Mouse (Mus musculus) midbrain, embryonic 14.5 days (tissue): ENCODE measurements at regions not wholly inside any gene's neighbourhood (a gene's known extent, or its start where the extent isn't known, plus 50 kb on each side); places are given as distances from the start of the nearest gene placed in this dataset.
A peak's percentile ranks its signal among the peaks of the same experiment; 100 is the strongest.

Experiments
- ATAC-seq: fragments of 200-750 bp; cut with Nextera tagmentation; 2 replicates; pipeline ENCODE4 v1.8.0; 2017; ENCODE audit warnings: moderate number of reproducible peaks, moderate library complexity; ENCODE audit not compliant: low FRiP score, low TSS enrichment
- DNase-seq: peaks from one replicate; pipeline ENCODE4 v3.0.0-alpha.2; 2015
- H3K27ac ChIP-seq: fragments of 300-500 bp; sonication (generic); replicated peaks from 2 replicates; pipeline ENCODE4 v1.5.1; 2014; ENCODE audit warnings: mild to moderate bottlenecking, low read depth, low read length, moderate library complexity
- H3K27me3 ChIP-seq: fragments of 300-500 bp; sonication (generic); 2 replicates; pipeline ENCODE4 v1.6.1; 2014; ENCODE audit warnings: low read length, control low read depth, mixed read lengths; ENCODE audit not compliant: control insufficient read depth, insufficient read depth
- H3K36me3 ChIP-seq: fragments of 300-500 bp; sonication (generic); 2 replicates; pipeline ENCODE4 v1.6.1; 2014; ENCODE audit warnings: low read length, control low read depth; ENCODE audit not compliant: control insufficient read depth, insufficient read depth
- H3K4me1 ChIP-seq: fragments of 300-500 bp; sonication (generic); 2 replicates; pipeline ENCODE4 v1.6.1; 2014; ENCODE audit warnings: mild to moderate bottlenecking, antibody characterized with exemption, low read length, control low read depth; ENCODE audit not compliant: control insufficient read depth, insufficient read depth
- H3K4me2 ChIP-seq: fragments of 300-500 bp; sonication (generic); 2 replicates; pipeline ENCODE4 v1.6.1; 2014; ENCODE audit warnings: mild to moderate bottlenecking, low read length, moderate library complexity
- H3K4me3 ChIP-seq: fragments of 300-500 bp; sonication (generic); replicated peaks from 2 replicates; pipeline ENCODE4 v1.5.1; 2014; ENCODE audit warnings: low read depth, low read length
- H3K9ac ChIP-seq: fragments of 300-500 bp; sonication (generic); replicated peaks from 2 replicates; pipeline ENCODE4 v1.6.1; 2014; ENCODE audit warnings: mild to moderate bottlenecking, low read length, moderate library complexity
- H3K9me3 ChIP-seq: fragments of 300-500 bp; sonication (generic); 2 replicates; pipeline ENCODE4 v1.6.1; 2016; ENCODE audit warnings: low read length, control low read depth, mixed read lengths; ENCODE audit not compliant: control insufficient read depth
- WGBS: fragments of 180-500 bp; shearing (Covaris S2); extraction: QIAGEN DNeasy Blood & Tissue Kit; methylation state at CpG from one replicate; pipeline ENCODE4 v1.1.7; 2014; 5-methylcytosine and 5-hydroxymethylcytosine counted together

DNA sequence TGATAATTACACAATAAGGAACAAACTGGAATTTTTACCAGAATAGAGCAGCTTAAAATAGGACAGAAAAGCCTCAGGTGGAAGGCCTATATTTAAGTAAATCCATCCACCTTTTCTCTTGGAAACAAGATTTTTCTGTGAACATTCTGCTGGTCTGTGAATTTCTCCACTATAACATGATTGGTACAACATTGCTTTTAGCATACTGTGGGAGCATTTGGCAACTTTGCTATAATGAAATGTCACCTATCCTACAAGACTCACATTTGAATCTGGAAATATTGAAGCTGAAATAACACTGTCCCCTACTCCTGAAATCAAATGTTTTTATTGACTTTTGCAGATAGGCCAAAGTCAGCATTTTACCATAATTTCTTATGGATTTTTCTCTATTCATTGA, 607.0 kb upstream of the Steap1 start:
- H3K27ac ChIP-seq: no peak overlapping the region
- no peaks in the 10 kb centered on the region for H3K4me1 ChIP-seq
- H3K4me3 ChIP-seq: no peak overlapping the region
- no peak for DNase-seq
- peaks cover 5% of the 10 kb centered on the region for H3K9me3 ChIP-seq
- no peaks in the 10 kb centered on the region for H3K27me3 ChIP-seq
- no peak for ATAC-seq
- H3K9ac ChIP-seq: no peak overlapping the region
- no peak overlapping the region for H3K4me2 ChIP-seq
- no peaks in the 10 kb centered on the region for H3K36me3 ChIP-seq

DNA sequence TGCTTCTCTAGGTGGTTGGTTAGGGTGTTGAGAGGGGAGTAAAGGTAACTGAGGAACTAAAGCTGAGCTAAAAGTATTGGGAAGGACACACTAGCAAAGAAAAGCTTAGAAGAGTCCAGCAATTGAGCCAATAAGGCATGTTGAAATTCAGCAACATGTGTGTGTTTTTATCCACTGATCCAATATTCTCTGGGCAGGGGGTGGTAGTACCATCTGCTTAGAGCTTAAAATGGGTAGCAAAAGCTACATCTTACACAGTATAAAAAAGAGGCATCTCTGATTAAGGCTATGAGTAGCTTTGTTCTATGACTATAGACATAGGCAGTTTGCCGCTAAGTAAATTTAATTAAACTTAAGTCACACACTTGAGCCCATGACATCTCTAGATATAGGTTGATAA, 598.2 kb upstream of the Steap1 start:
- Histone ChIP-seq H3K27me3 (no peaks in the 10 kb centered on the region), H3K36me3 (no peaks in the 10 kb centered on the region)

DNA sequence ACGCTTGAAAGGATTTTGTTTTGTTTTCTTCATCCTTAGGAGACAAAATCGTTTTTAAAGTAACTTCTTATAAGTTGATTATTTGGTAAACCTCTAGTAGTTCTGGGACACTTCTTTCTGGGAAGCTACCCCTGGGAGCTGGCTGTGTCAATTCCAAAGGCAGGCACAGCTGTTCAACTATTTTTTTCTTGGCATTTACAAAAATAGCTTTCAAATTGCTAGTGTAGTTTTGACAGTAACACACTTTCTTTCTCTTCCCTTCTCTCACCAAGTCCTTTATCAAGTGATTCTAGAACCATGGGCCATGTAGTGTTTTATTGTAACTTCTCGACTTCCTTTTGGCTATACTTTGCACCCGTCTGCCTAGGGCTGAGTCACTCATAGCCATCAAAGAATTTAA, 595.6 kb upstream of the Steap1 start:
- 82% methylated on average over 4 of the region's 4 CpGs for WGBS
- Histone ChIP-seq H3K9ac (no peak overlapping the region), H3K27ac (no peak overlapping the region), H3K9me3 (no peaks in the 10 kb centered on the region), H3K27me3 (no peaks in the 10 kb centered on the region), H3K4me2 (no peak overlapping the region), H3K36me3 (no peaks in the 10 kb centered on the region), H3K4me3 (no peak overlapping the region), H3K4me1 (no peaks in the 10 kb centered on the region)
- DNase-seq (no peak), ATAC-seq (no peak)

More for the DNA sequence above, 598.2 kb upstream of the Steap1 start:
- no peak overlapping the region for H3K4me3 ChIP-seq
- no peaks in the 10 kb centered on the region for H3K4me1 ChIP-seq
- DNase-seq (no peak), ATAC-seq (no peak)
- no peak overlapping the region for H3K27ac ChIP-seq
- H3K9me3 ChIP-seq: no peaks in the 10 kb centered on the region
- no peak overlapping the region for H3K9ac ChIP-seq
- 92% methylated on average over 1 of the region's 1 CpGs for WGBS
- no peak overlapping the region for H3K4me2 ChIP-seq

DNA sequence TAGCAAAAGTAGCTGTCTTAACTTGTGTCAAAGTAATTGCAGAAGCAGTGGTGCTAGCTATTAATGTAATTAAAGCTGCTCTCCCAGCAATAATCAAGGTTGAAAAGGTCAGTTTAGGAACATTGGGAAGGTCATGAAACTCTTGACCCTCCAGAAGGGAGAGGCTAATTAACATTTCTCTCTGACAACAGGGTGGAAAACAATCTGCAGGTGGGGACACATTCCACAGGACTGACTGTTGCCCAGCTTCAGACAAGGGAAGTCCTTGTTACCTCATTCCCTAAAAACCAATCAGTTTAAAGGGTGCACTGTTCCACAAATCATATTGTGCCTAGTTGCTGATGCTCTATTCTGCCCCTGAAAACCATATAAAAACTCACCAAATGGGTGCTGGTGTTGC, 580.5 kb upstream of the Steap1 start:
- no peak for DNase-seq
- H3K27ac ChIP-seq: no peak overlapping the region
- no peak overlapping the region for H3K4me3 ChIP-seq
- H3K9me3 ChIP-seq: no peaks in the 10 kb centered on the region
- no peaks in the 10 kb centered on the region for H3K27me3 ChIP-seq
- ATAC-seq: no peak
- H3K9ac ChIP-seq: no peak overlapping the region
- no peaks in the 10 kb centered on the region for H3K4me1 ChIP-seq
- no peaks in the 10 kb centered on the region for H3K36me3 ChIP-seq
- no peak overlapping the region for H3K4me2 ChIP-seq

DNA sequence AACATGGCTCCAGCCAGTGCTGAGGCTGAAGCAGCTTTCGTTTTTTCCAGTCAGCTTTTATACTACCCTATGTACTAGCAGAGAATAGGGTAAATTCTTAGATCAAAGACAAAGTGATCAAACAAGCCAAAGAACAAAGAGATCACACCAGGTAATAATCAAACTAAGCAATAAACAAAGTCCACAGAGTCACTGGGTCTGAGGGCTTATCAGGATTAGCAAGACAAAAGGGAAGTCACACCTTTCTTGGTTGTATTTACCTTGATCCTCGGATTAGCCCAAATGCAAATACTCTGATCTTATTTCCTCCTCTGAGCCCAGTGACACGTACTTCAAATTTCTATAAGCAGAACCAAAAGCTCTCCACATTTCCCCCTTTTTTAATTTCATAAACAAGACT, 579.4 kb upstream of the Steap1 start:
- Histone ChIP-seq H3K9me3 (no peaks in the 10 kb centered on the region), H3K36me3 (no peaks in the 10 kb centered on the region), H3K27ac (no peak overlapping the region), H3K4me2 (no peak overlapping the region), H3K4me1 (no peaks in the 10 kb centered on the region), H3K4me3 (no peak overlapping the region), H3K9ac (no peak overlapping the region), H3K27me3 (no peaks in the 10 kb centered on the region)
- WGBS: 7% methylated on average over 3 of the region's 3 CpGs
- ATAC-seq: no peak
- no peak for DNase-seq

DNA sequence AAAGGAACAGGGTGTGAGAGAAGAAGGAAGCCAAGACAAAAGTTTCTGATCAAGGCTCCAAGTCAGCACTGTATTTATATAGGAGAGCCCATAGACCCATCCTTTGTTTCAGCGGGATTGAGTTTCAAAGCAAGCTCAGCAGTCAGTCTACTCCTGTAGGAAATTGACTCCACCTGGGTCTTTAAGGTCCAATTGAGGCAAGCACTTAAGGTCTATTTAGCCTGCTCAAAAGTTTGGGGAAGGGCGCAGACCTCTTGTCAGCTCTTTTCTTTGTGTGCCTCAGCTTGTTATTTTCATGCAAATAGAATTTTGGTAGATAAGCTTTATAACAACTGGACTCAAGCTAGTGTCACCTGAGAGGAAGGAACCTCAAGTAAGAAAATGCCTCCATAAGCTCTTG, 549.4 kb upstream of the Steap1 start:
- 92% methylated on average over 2 of the region's 2 CpGs for WGBS
- no peak for ATAC-seq
- no peak for DNase-seq

DNA sequence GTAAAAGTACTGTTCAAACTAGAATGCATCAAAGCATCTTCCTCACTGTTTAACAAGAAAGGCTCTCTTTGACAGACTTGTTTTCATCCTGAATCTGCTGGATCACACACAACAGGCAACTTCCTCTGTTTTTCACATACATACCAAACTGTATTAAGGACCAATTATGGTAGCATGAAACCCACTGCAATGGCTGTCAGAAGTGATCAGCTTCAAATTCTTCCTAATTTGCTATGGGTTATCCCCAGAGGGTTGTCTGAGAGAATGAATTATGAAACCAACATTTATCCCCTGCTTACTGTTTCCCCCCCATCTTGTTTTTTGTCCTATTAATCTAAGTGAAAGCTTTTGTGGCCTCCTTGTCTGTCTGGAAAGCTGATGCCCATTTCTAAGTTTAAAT, 545.2 kb upstream of the Steap1 start:
- Histone ChIP-seq H3K4me1 (no peaks in the 10 kb centered on the region), H3K4me2 (no peak overlapping the region), H3K9ac (no peak overlapping the region), H3K4me3 (no peak overlapping the region), H3K27me3 (no peaks in the 10 kb centered on the region), H3K27ac (no peak overlapping the region), H3K36me3 (no peaks in the 10 kb centered on the region), H3K9me3 (no peaks in the 10 kb centered on the region)
- ATAC-seq (peak; percentile 68), DNase-seq (peak; percentile 67)

More for the DNA sequence above, 549.4 kb upstream of the Steap1 start:
- Histone ChIP-seq H3K4me2 (no peak overlapping the region), H3K4me1 (no peaks in the 10 kb centered on the region), H3K9me3 (no peaks in the 10 kb centered on the region), H3K27ac (no peak overlapping the region), H3K36me3 (no peaks in the 10 kb centered on the region), H3K27me3 (no peaks in the 10 kb centered on the region), H3K4me3 (no peak overlapping the region), H3K9ac (no peak overlapping the region)

DNA sequence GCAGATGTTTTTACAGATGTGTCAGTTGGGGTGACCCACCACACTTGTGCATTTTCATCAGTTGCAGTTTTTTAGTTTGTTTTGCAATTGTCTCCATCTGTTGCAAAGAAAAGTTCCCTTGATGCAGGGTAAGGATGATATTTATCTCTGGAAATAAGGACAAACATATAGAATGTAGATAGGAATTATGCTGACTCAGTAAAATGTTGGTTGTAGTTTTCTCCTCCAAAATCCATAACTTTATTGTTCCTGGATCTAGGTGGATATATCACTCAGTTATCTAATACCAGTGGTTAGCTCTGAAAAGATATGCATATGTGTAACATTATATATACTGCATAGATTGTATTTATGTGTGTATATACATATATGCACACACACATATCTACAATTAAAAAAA, 502.1 kb upstream of the Steap1 start:
- Histone ChIP-seq H3K9ac (no peak overlapping the region), H3K4me1 (no peaks in the 10 kb centered on the region), H3K9me3 (no peaks in the 10 kb centered on the region), H3K36me3 (no peaks in the 10 kb centered on the region), H3K4me3 (no peak overlapping the region), H3K27me3 (no peaks in the 10 kb centered on the region), H3K27ac (no peak overlapping the region), H3K4me2 (no peak overlapping the region)
- DNase-seq (no peak), ATAC-seq (no peak)
